Mouse (Mus musculus): ENCODE results near the gene Lin28a. TPM values are rescaled to one million over a fixed set of nuclear protein-coding genes. Genes with fewer than 3 reads are reported as not detected.
"Not testable (repeated sequence)": the region's sequence is repeated elsewhere in the genome, so short reads cannot be mapped to it uniquely, and the experiment has no call there.

The Lin28a gene
- total and polyA plus RNA-seq, 3 experiments, result 0.01 TPM; not detected in 2

- Histone ChIP-seq H3K79me2 (ENCODE audit: control insufficient read depth, insufficient read depth, low read length, poor library complexity) (no peaks in the 10 kb centered on the region), H3K36me3 (ENCODE audit: control insufficient read depth in 1 of 2, insufficient read depth in 2 of 2, low read length in 2 of 2) (no peaks in the 10 kb centered on the region), H3K9me3 (replicated peaks; ENCODE audit: insufficient read depth, low read length) (no peaks in the 10 kb centered on the region), H3K4me1 (ENCODE audit: control insufficient read depth in 1 of 2, insufficient read depth in 2 of 2, low read length in 2 of 2) (no peaks in the 10 kb centered on the region), H3K27me3 (ENCODE audit: control insufficient read depth in 1 of 2, insufficient read depth in 2 of 2, low read length in 2 of 2) (no peaks in the 10 kb centered on the region), H3K9ac (ENCODE audit: control insufficient read depth, low read depth, low read length, poor library complexity, severe bottlenecking) (no peak overlapping the region), H3K27ac (ENCODE audit: control insufficient read depth, low read depth, low read length) (no peak overlapping the region), H3K4me3 (ENCODE audit: control insufficient read depth in 1 of 2, insufficient read depth in 1 of 2, low read depth in 2 of 2, low read length in 2 of 2) (no peak overlapping the region)
- DNase-seq (ENCODE audit: low read depth, low spot score), result no peak
- no peak for TF ChIP-seq ZC3H11A (IDR thresholded peaks at IDR 0.05; ENCODE audit: low read depth, low read length)
- TF ChIP-seq NRF1 (IDR thresholded peaks at IDR 0.05; ENCODE audit: insufficient read depth, low read depth, low read length, poor library complexity, severe bottlenecking), result no peak
- no peak for TF ChIP-seq POLR2A (IDR thresholded peaks at IDR 0.05; ENCODE audit: control insufficient read depth in 1 of 2, insufficient read depth in 1 of 2, low read depth in 1 of 2, low read length in 2 of 2, poor library complexity in 1 of 2)
- no peak for TF ChIP-seq SIN3A (IDR thresholded peaks at IDR 0.05; ENCODE audit: low read length)
- no peak for TF ChIP-seq MYC (IDR thresholded peaks at IDR 0.05; ENCODE audit: low read depth, low read length)
- TF ChIP-seq BHLHE40 (IDR thresholded peaks at IDR 0.05; ENCODE audit: borderline replicate concordance, low read depth, low read length), result no peak
- TF ChIP-seq CHD1 (IDR thresholded peaks at IDR 0.05; ENCODE audit: low read depth, low read length), result no peak
- no peak for TF ChIP-seq ZMIZ1 (IDR thresholded peaks at IDR 0.05; ENCODE audit: low read depth, low read length)
- no peak for TF ChIP-seq HCFC1 (IDR thresholded peaks at IDR 0.05; ENCODE audit: low read depth, low read length)
- no peak for TF ChIP-seq POLR2AphosphoS5 (IDR thresholded peaks at IDR 0.05; ENCODE audit: borderline replicate concordance, low read depth, low read length)
- no peak for TF ChIP-seq CTCF (IDR thresholded peaks at IDR 0.05 in 2 of 3, conservative IDR thresholded peaks at IDR 0.05 in 1 of 3; ENCODE audit: control insufficient read depth in 1 of 3, insufficient read depth in 1 of 3, low read depth in 2 of 3, low read length in 3 of 3, poor library complexity in 1 of 3, severe bottlenecking in 1 of 3)
Observed at GRCm38 (mm10) chr4:133991087-133991660, 27.5 kb downstream of the Lin28a start.

GRCm38 (mm10) chr4:133990035-133990434, 28.6 kb downstream of the Lin28a start:
- TF ChIP-seq MYC (IDR thresholded peaks at IDR 0.05; ENCODE audit: low read depth, low read length) (no peak), ZNF384 (IDR thresholded peaks at IDR 0.05; ENCODE audit: low read depth, low read length) (no peak), MXI1 (IDR thresholded peaks at IDR 0.05; ENCODE audit: low read depth, low read length) (no peak), ZKSCAN1 (IDR thresholded peaks at IDR 0.05; ENCODE audit: low read depth, low read length) (no peak), E2F4 (IDR thresholded peaks at IDR 0.05; ENCODE audit: borderline replicate concordance, low read depth, low read length) (no peak), TBP (IDR thresholded peaks at IDR 0.05; ENCODE audit: low read depth, low read length) (no peak), POLR2A (IDR thresholded peaks at IDR 0.05; ENCODE audit: control insufficient read depth in 1 of 2, insufficient read depth in 1 of 2, low read depth in 1 of 2, low read length in 2 of 2, poor library complexity in 1 of 2) (no peak), RAD21 (IDR thresholded peaks at IDR 0.05; ENCODE audit: low read depth, low read length) (no peak), ELF1 (IDR thresholded peaks at IDR 0.05; ENCODE audit: low read depth, low read length) (no peak), HCFC1 (IDR thresholded peaks at IDR 0.05; ENCODE audit: low read depth, low read length) (no peak), GATA1 (IDR thresholded peaks at IDR 0.05; ENCODE audit: low read depth, low read length) (no peak), MAX (IDR thresholded peaks at IDR 0.05; ENCODE audit: low read length) (no peak), ZMIZ1 (IDR thresholded peaks at IDR 0.05; ENCODE audit: low read depth, low read length) (no peak), USF1 (IDR thresholded peaks at IDR 0.05; ENCODE audit: low read depth, low read length) (no peak), RCOR1 (IDR thresholded peaks at IDR 0.05; ENCODE audit: low read depth, low read length) (no peak), TCF12 (IDR thresholded peaks at IDR 0.05; ENCODE audit: low read depth, low read length) (no peak), MAFK (IDR thresholded peaks at IDR 0.05; ENCODE audit: borderline replicate concordance, low read depth, low read length) (no peak), SMC3 (IDR thresholded peaks at IDR 0.05; ENCODE audit: low read depth, low read length) (no peak), UBTF (IDR thresholded peaks at IDR 0.05; ENCODE audit: borderline replicate concordance, insufficient read depth, low read depth, low read length) (no peak)
- Histone ChIP-seq H3K4me3 (ENCODE audit: control insufficient read depth in 1 of 2, insufficient read depth in 1 of 2, low read depth in 2 of 2, low read length in 2 of 2) (no peak overlapping the region), H3K4me1 (ENCODE audit: control insufficient read depth in 1 of 2, insufficient read depth in 2 of 2, low read length in 2 of 2) (no peaks in the 10 kb centered on the region), H3K9ac (ENCODE audit: control insufficient read depth, low read depth, low read length, poor library complexity, severe bottlenecking) (no peak overlapping the region), H3K27me3 (ENCODE audit: control insufficient read depth in 1 of 2, insufficient read depth in 2 of 2, low read length in 2 of 2) (no peaks in the 10 kb centered on the region), H3K79me2 (ENCODE audit: control insufficient read depth, insufficient read depth, low read length, poor library complexity) (no peaks in the 10 kb centered on the region), H3K27ac (ENCODE audit: control insufficient read depth, low read depth, low read length) (no peak overlapping the region), H3K36me3 (ENCODE audit: control insufficient read depth in 1 of 2, insufficient read depth in 2 of 2, low read length in 2 of 2) (no peaks in the 10 kb centered on the region), H3K9me3 (replicated peaks; ENCODE audit: insufficient read depth, low read length) (no peaks in the 10 kb centered on the region)
- no peak for DNase-seq (ENCODE audit: low read depth, low spot score)

GRCm38 (mm10) chr4:133988289-133988688, 30.4 kb downstream of the Lin28a start:
- not testable (repeated sequence) for H3K27ac ChIP-seq (ENCODE audit: control insufficient read depth, low read depth, low read length); DNase-seq (ENCODE audit: low read depth, low spot score); H3K9ac ChIP-seq (ENCODE audit: control insufficient read depth, low read depth, low read length, poor library complexity, severe bottlenecking); H3K4me3 ChIP-seq (ENCODE audit: control insufficient read depth in 1 of 2, insufficient read depth in 1 of 2, low read depth in 2 of 2, low read length in 2 of 2); H3K36me3 ChIP-seq (ENCODE audit: control insufficient read depth in 1 of 2, insufficient read depth in 2 of 2, low read length in 2 of 2); H3K27me3 ChIP-seq (ENCODE audit: control insufficient read depth in 1 of 2, insufficient read depth in 2 of 2, low read length in 2 of 2); H3K4me1 ChIP-seq (ENCODE audit: control insufficient read depth in 1 of 2, insufficient read depth in 2 of 2, low read length in 2 of 2); H3K9me3 ChIP-seq (replicated peaks; ENCODE audit: insufficient read depth, low read length); H3K79me2 ChIP-seq (ENCODE audit: control insufficient read depth, insufficient read depth, low read length, poor library complexity)

All from MEL (cell line).